12 mouse cellular contexts compared by ENCODE assay signal in genomic region chr4:56638704-56639478, GRCm38 (mm10).
A peak's percentile ranks its signal among the peaks of the same experiment; 100 is the strongest.
DNase-seq lines count a peak whose midpoint lies in the region; ATAC-seq lines count a peak whose summit lies in the region.
"Had no signal": no experiment of that assay in that cellular context is flagged by ENCODE, and none has a peak within 500 bp of the region (broad histone marks: within the 10 kb centered on the region; RNA-seq: fewer than 3 reads in every experiment).

No protein-coding gene starts in this region.

- H3K4me1 ChIP-seq in kidney, embryonic 14.5 days (ENCODE audit: control insufficient read depth, insufficient read depth, low read length), result peaks cover 13% of the 10 kb centered on the region
- H3K4me1 ChIP-seq in limb, embryonic 11.5 days (ENCODE audit: control insufficient read depth, insufficient read depth, low read length), result peaks cover 7% of the 10 kb centered on the region; the same call in 1 of the 2 replicates
- H3K4me1 ChIP-seq: liver, embryonic 12.5 days had no signal

- H3K4me3 ChIP-seq in kidney, embryonic 14.5 days (ENCODE audit: low read length), result no peak overlapping the region
- no peak overlapping the region for H3K4me3 ChIP-seq in limb, embryonic 11.5 days (ENCODE audit: low read depth, low read length)
- H3K4me3 ChIP-seq: liver, embryonic 12.5 days had no signal

- H3K4me2 ChIP-seq in kidney, embryonic 14.5 days (replicated peaks; ENCODE audit: low read depth, low read length), result 0 out of 2 replicates have a peak overlapping the region, but pooled peaks have one; percentile 3
- H3K4me2 ChIP-seq in limb, embryonic 11.5 days (ENCODE audit: low read depth, severe bottlenecking), result no peak overlapping the region
- H3K4me2 ChIP-seq: liver, embryonic 12.5 days had no signal

- H3K9me3 ChIP-seq in kidney, embryonic 14.5 days (ENCODE audit: control insufficient read depth, low read length), result no peaks in the 10 kb centered on the region
- H3K9me3 ChIP-seq in limb, embryonic 11.5 days (ENCODE audit: control insufficient read depth, low read length), result no peaks in the 10 kb centered on the region
- H3K9me3 ChIP-seq: liver, embryonic 12.5 days had no signal

- no peak overlapping the region for H3K27ac ChIP-seq in kidney, embryonic 14.5 days (ENCODE audit: low read depth, low read length)
- H3K27ac ChIP-seq in limb, embryonic 11.5 days (replicated peaks; ENCODE audit: low read depth, low read length), result no peak overlapping the region
- H3K27ac ChIP-seq: liver, embryonic 12.5 days had no signal

- no peak overlapping the region for H3K9ac ChIP-seq in kidney, embryonic 14.5 days (ENCODE audit: low read depth, low read length)
- H3K9ac ChIP-seq in limb, embryonic 11.5 days (ENCODE audit: low read length), result no peak overlapping the region
- H3K9ac ChIP-seq: liver, embryonic 12.5 days had no signal

- no peaks in the 10 kb centered on the region for H3K36me3 ChIP-seq in kidney, embryonic 14.5 days (ENCODE audit: control insufficient read depth, insufficient read depth, low read length)
- no peaks in the 10 kb centered on the region for H3K36me3 ChIP-seq in limb, embryonic 11.5 days (ENCODE audit: control insufficient read depth, insufficient read depth, low read length)
- H3K36me3 ChIP-seq: liver, embryonic 12.5 days had no signal

- WGBS in kidney, embryonic 14.5 days, result 36% methylated on average over 14 of the region's 14 CpGs
- WGBS in limb, embryonic 11.5 days, result 59% methylated on average over 14 of the region's 14 CpGs

- ATAC-seq in kidney, embryonic 14.5 days (ENCODE audit: low FRiP score, low TSS enrichment), result no peak
- 0 out of 2 replicates have a peak, but pooled peaks have one; percentile 35 for ATAC-seq in limb, embryonic 11.5 days (ENCODE audit: insufficient number of reproducible peaks, low FRiP score, low TSS enrichment, low read depth)
- ATAC-seq: liver, embryonic 12.5 days; midbrain, embryonic 16.5 days; Patski had no signal

- H3K27me3 ChIP-seq in kidney, embryonic 14.5 days (ENCODE audit: control insufficient read depth, insufficient read depth, low read length), result no peaks in the 10 kb centered on the region; the same call in 1 of the 2 replicates
- H3K27me3 ChIP-seq in limb, embryonic 11.5 days (ENCODE audit: control insufficient read depth, insufficient read depth, low read length), result no peaks in the 10 kb centered on the region
- H3K27me3 ChIP-seq: liver, embryonic 12.5 days; Patski had no signal

- DNase-seq in adrenal gland, postnatal 10 days, result peak; percentile 38
- DNase-seq in adrenal gland, postnatal 25 days, result no peak
- DNase-seq in kidney, adult 11 months, result no peak
- DNase-seq in limb, embryonic 11.5 days (ENCODE audit: low spot score), result peak; percentile 32
- DNase-seq in mesoderm, embryonic 11.5 days (ENCODE audit: low read depth, low spot score), result peak; percentile 68
- no peak for DNase-seq in urinary bladder, postnatal 4 days (ENCODE audit: low spot score in 2 of 2)
- no peak for DNase-seq in ovary, adult 18-20 months (ENCODE audit: low spot score)
- DNase-seq: retina, postnatal 1 day had no signal

Comparison
In these comparisons a context has a peak if more than half of its experiments do, and no peak if none do; other contexts are left out.
1. DNase-seq: peak in adrenal gland, postnatal 10 days (single experiment), limb, embryonic 11.5 days (single experiment) and mesoderm, embryonic 11.5 days (single experiment); none in adrenal gland, postnatal 25 days (single experiment), kidney, adult 11 months (single experiment), urinary bladder, postnatal 4 days (0 of 2) and ovary, adult 18-20 months (single experiment).